Mouse (Mus musculus) brain, embryonic 14.5 days (tissue): ENCODE data around the gene Igf1r.

Experiments
- CTCF ChIP-seq: fragments of 200-500 bp; IDR thresholded peaks from 2 replicates; pipeline ENCODE4 v1.5.1; 2012; ENCODE audit warnings: inconsistent platforms, mild to moderate bottlenecking, moderate library complexity, borderline replicate concordance; ENCODE audit not compliant: insufficient read depth, insufficient read length; ENCODE audit errors: extremely low read depth
- POLR2A ChIP-seq: fragments of 200-500 bp; IDR thresholded peaks from 2 replicates; pipeline ENCODE4 v1.6.1; 2012; ENCODE audit warnings: mild to moderate bottlenecking, inconsistent platforms, borderline replicate concordance; ENCODE audit not compliant: poor library complexity, insufficient read depth, insufficient read length, severe bottlenecking; ENCODE audit errors: extremely low read depth

DNA sequence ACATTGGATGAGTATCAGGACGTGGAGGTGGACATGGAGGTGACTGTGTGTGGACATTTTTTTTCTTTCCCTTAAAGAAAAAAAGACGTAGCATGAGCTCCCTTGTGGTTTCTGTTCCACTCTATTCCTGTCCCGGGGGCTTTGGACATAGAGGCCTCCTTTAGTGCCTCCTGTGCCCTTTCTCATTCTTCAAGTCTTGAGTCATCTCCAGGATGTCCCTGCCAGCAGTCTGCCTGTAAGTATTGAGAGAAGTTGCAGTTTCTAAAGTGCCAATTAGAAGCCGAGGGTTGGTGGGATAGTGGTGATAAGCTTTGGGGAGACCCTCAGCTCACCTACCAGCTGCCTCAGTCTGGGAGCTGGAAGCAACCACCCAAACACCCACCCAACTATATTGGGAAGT is 92.0 kb downstream of the Igf1r start:
- TF ChIP-seq CTCF (no peak), POLR2A (no peak)
